ENCODE assay signal across 9 mouse cellular contexts in genomic region chrX:77741383-77741782, GRCm38 (mm10). TPM values are rescaled to one million over a fixed set of nuclear protein-coding genes. Genes with fewer than 3 reads are reported as not detected.
DNase-seq lines count a peak whose midpoint lies in the region; ATAC-seq and TF ChIP-seq lines count a peak whose summit lies in the region.
"Had no signal": no experiment of that assay in that cellular context is flagged by ENCODE, and none has a peak within 500 bp of the region (broad histone marks: within the 10 kb centered on the region; RNA-seq: fewer than 3 reads in every experiment).

No protein-coding gene starts in this region.

- no peaks in the 10 kb centered on the region for H3K27me3 ChIP-seq in midbrain, postnatal 0 days (ENCODE audit: insufficient read depth, low read length)
- no peaks in the 10 kb centered on the region for H3K27me3 ChIP-seq in midbrain, embryonic 10.5 days (ENCODE audit: low read depth, poor library complexity, severe bottlenecking)
- H3K27me3 ChIP-seq: limb, embryonic 12.5 days had no signal

- H3K27ac ChIP-seq in midbrain, postnatal 0 days (ENCODE audit: low read depth, low read length): no peak overlapping the region
- H3K27ac ChIP-seq in midbrain, embryonic 10.5 days (replicated peaks): no peak overlapping the region
- H3K27ac ChIP-seq: limb, embryonic 12.5 days had no signal

- 0 out of 2 replicates have a peak, but pooled peaks cover 2% of the 10 kb centered on the region for H3K9me3 ChIP-seq in midbrain, postnatal 0 days (ENCODE audit: low read length)
- H3K9me3 ChIP-seq in midbrain, embryonic 10.5 days (replicated peaks): no peaks in the 10 kb centered on the region
- H3K9me3 ChIP-seq: limb, embryonic 12.5 days had no signal

- peak; percentile 68 for TF ChIP-seq CTCF in midbrain, postnatal 0 days (IDR thresholded peaks at IDR 0.05)

- DNase-seq in frontal cortex, postnatal 25 days (ENCODE audit: low spot score in 2 of 2): no peak
- DNase-seq in midbrain, postnatal 0 days (ENCODE audit: low spot score): peak; percentile 34
- DNase-seq in midbrain, embryonic 10.5 days (ENCODE audit: low spot score): no peak
- peak; percentile 19 to 59 for DNase-seq in adrenal gland, postnatal 36 days
- DNase-seq in kidney, adult 9 months: peak; percentile 36
- DNase-seq in naive thymus-derived CD4-positive, alpha-beta T cell, adult 2 months (ENCODE audit: low read depth): peak; percentile 42
- DNase-seq in gastrocnemius, adult 8-10 months (ENCODE audit: low spot score in 2 of 2): no peak

- H3K4me3 ChIP-seq in midbrain, postnatal 0 days (ENCODE audit: low read depth, low read length): no peak overlapping the region
- H3K4me3 ChIP-seq in midbrain, embryonic 10.5 days: no peak overlapping the region
- H3K4me3 ChIP-seq: limb, embryonic 12.5 days had no signal

- H3K4me2 ChIP-seq in midbrain, postnatal 0 days (ENCODE audit: low read depth, low read length, poor library complexity, severe bottlenecking): no peak overlapping the region
- H3K4me2 ChIP-seq: limb, embryonic 12.5 days had no signal

- H3K36me3 ChIP-seq in midbrain, postnatal 0 days (ENCODE audit: insufficient read depth, low read length): no peaks in the 10 kb centered on the region
- no peaks in the 10 kb centered on the region for H3K36me3 ChIP-seq in midbrain, embryonic 10.5 days
- H3K36me3 ChIP-seq: limb, embryonic 12.5 days had no signal

- no peaks in the 10 kb centered on the region for H3K4me1 ChIP-seq in midbrain, postnatal 0 days (ENCODE audit: insufficient read depth, low read length)
- no peaks in the 10 kb centered on the region for H3K4me1 ChIP-seq in midbrain, embryonic 10.5 days
- H3K4me1 ChIP-seq: limb, embryonic 12.5 days had no signal

- ATAC-seq in frontal cortex, adult (ENCODE audit: low TSS enrichment): peak; percentile 72; the same call in 1 of the 2 replicates
- no peak for ATAC-seq in midbrain, postnatal 0 days (ENCODE audit: low FRiP score)

- H3K9ac ChIP-seq in midbrain, postnatal 0 days (replicated peaks; ENCODE audit: low read length, poor library complexity, severe bottlenecking): no peak overlapping the region
- H3K9ac ChIP-seq: limb, embryonic 12.5 days had no signal

- WGBS in midbrain, postnatal 0 days: 18% methylated on average over 1 of the region's 1 CpGs
- WGBS in midbrain, embryonic 10.5 days: 36% methylated on average over 1 of the region's 1 CpGs

RNA-seq across cellular contexts. Expression of gene Prkx, which starts 54.7 kb away (rescaled TPM):
- total RNA-seq in midbrain, postnatal 0 days (2014; rRNA removed): 23.0 and 23.1 TPM in 2 replicates
- 14.6 and 16.0 TPM in 2 replicates for polyA plus RNA-seq in midbrain, postnatal 0 days (2015; fragmentation: Nextera tagmentation; extraction: Ambion mirVana)
- 12.6 and 15.2 TPM in 2 replicates for polyA plus RNA-seq in midbrain, embryonic 10.5 days (2016; fragmentation: Nextera tagmentation; extraction: Ambion mirVana)
- 10 to 100 TPM; 15.3 to 19.0 TPM for total RNA-seq in adrenal gland, postnatal 36 days (2021)
- total RNA-seq in gastrocnemius, adult 8-10 months (2022): 1 to 10 TPM; 7.7 to 8.3 (median 7.9) TPM

Comparison
In these comparisons a context has a peak if more than half of its experiments do, and no peak if none do; other contexts are left out.
1. DNase-seq: peak in midbrain, postnatal 0 days (single experiment), adrenal gland, postnatal 36 days (2 of 2), kidney, adult 9 months (single experiment) and naive thymus-derived CD4-positive, alpha-beta T cell, adult 2 months (single experiment); none in frontal cortex, postnatal 25 days (0 of 2), midbrain, embryonic 10.5 days (single experiment) and gastrocnemius, adult 8-10 months (0 of 2).